Mouse (Mus musculus): Measurements from ENCODE around the gene Lkaaear1.

Gene Lkaaear1

DNA sequence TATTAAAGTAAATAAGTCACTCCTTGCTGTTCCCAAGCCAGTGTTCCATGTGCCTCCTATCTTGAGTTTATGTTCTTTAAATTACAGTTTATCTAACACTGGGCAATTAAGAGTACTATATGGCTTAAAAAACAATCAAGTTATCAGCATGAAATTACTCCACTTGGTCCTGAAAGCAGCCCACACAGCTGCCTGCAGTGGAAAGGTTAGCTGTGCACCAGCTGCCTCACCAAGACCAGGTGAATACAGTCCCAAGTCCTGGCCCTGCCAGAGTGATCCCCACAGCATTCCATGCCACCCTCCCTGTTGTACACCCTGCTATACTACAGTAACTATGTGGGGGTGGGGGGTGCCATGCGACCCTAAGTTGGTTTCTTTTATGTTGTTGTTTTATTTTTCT, 44.7 kb downstream of the Lkaaear1 start:
- 78% methylated on average over 1 of the region's 1 CpGs for WGBS

DNA sequence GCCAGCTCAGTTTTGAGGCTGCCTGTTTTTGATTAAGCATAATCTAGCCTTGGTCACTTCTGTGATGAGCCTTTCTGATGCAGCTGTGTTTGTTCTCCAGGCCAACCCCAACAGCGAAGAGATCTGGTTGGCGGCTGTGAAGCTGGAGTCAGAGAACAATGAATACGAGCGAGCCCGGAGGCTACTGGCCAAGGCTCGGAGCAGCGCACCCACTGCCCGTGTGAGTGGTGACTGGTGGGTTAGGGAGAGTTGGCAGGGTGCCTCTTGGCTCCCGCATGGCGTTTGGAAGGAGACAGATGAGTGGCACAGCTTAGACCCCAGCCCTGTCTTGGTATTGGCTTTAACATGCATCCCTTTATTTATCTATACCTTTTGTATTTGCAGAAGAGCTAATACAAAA, 49.3 kb downstream of the Lkaaear1 start:
- 59% methylated on average over 10 of the region's 10 CpGs for WGBS

Data from cerebral cortex, adult 2 months (tissue).